Mouse (Mus musculus) adrenal gland, postnatal 25 days (tissue): ENCODE measurements around the gene Adgrg3. TPM values are rescaled to one million over a fixed set of nuclear protein-coding genes. Genes with fewer than 3 reads are reported as not detected.

Experiments used
- DNase-seq: peaks from one replicate; pipeline ENCODE4 v3.0.0; 2021; ENCODE audit warnings: mixed read lengths
- total RNA-seq: library from RNA; stranded (reverse); gene quantifications from 2 replicates; pipeline ENCODE4 v1.2.3, GENCODE M21; 2021

Gene Adgrg3
- total RNA-seq, 1 experiment from 2014 or later = 4.2 TPM

GRCm38 (mm10) chr8:95081650-95082049, 64.2 kb downstream of the Adgrg3 start:
- no peak for DNase-seq

- no peak for DNase-seq
Measured at GRCm38 (mm10) chr8:95084261-95084660, 66.8 kb downstream of the Adgrg3 start.

DNA sequence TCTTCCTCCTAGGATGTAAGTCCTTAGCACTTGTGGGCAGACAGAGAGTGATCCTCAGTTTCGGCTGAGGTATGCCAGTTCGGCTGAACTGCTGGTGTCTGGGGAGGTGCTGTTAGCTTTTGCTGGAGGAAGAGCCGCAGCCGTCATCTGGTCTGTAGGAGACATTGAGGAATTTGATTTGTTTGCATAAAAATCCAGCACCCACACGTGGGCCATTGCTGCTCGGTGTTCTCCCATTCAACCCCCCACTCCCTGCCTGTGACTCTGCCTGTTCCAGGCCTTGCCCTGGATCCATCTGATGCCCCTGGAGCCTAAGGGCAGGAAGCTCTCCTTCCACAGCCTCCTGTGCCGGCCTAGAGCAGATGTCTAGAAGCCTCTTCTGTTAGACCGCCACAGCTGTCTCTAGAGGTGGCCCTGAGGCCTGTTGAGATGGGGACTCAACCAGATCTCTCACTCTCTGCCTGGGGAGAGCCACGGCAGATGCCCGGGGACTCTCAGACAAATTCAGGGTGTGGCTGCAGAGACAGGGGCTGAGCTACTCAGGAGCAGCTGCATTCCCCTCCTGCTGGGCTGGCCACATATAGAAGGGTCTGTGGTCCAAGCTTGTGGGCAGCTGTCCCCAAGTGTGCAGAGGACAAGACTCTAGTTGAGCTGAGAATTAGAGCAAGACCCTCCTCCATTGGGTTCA, 67.4 kb downstream of the Adgrg3 start:
- DNase-seq = no peak

DNA sequence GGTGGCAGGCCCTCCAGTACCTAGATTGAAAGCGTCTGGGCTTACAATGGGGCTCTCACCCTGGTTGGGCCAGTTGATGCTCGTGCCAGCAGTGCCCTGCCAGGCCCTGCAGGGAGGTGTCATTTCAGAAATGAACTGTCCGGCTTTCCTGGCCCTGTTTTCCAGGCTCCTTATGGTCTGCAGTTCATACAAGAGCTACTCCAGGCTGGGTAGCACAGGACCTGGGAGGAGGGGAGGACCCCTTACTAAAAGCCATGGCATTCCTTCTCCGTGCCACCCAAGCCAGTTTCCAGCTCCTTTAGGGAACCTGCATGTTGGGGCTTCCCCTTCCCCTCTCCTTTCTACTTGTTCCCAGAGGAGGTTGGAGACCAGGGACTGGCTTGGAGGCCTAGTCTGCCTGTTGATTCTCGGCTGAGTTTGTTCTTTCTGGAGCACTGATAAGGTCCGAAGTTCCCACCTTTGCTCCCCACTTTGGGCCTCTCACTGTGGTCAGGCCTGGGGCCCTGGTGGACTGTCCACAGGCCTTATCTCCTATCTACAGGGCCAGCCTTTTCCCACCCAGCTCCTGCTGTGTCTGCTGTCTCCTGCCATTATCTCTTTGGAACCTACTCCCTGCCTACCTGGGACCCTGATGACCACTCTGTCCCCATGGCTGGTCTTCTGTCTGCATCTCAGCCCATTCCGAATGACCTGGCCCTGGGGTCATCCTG, 68.1 kb downstream of the Adgrg3 start:
- no peak for DNase-seq

DNA sequence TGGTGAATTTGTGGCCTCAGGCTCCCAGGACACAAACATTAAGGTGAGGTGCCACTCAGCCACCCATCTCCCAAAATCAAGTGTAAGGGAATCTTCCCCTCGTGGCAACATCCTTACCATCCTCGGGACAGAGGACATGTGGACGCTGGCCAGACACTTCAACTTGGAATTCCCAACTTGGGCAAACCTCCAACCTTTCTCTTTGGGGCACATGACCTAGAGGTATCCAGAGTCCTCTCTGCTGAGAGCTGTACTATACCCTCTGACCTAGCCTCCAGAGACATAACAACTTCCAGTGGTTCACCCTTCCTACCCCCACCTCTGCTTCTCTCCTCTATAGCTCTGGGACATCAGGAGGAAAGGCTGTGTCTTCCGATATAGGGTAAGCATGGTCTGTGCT, 76.1 kb downstream of the Adgrg3 start:
- no peak for DNase-seq

Other genes starting within 250 kb of the Adgrg3 start
- 23.0 and 25.2 TPM in 2 replicates for gene Cx3cl1, start 245.7 kb upstream of the Adgrg3 start, total RNA-seq
- gene Ccl17, start 207.2 kb upstream of the Adgrg3 start, total RNA-seq = 0.70 TPM in 1 of 2 replicates, not detected in the other
- gene Coq9, start 179.4 kb upstream of the Adgrg3 start, total RNA-seq = 199 and 209 TPM in 2 replicates
- gene Ciapin1, start 179.3 kb upstream of the Adgrg3 start, total RNA-seq = 112 and 175 TPM in 2 replicates
- 62.1 and 66.2 TPM in 2 replicates for gene Polr2c, start 160.2 kb upstream of the Adgrg3 start, total RNA-seq
- gene Dok4, start 141.4 kb upstream of the Adgrg3 start, total RNA-seq = 8.8 and 15.3 TPM in 2 replicates
- gene Ccdc102a, start 99.6 kb upstream of the Adgrg3 start, total RNA-seq = 7.7 and 8.8 TPM in 2 replicates
- 0.33 and 0.76 TPM in 2 replicates for gene Adgrg5, start 94.0 kb upstream of the Adgrg3 start, total RNA-seq
- 11.7 and 20.7 TPM in 2 replicates for gene Adgrg1, start 42.9 kb upstream of the Adgrg3 start, total RNA-seq
- gene Drc7, start 37.4 kb downstream of the Adgrg3 start, total RNA-seq = not detected in 2 replicates
- gene Katnb1, start 63.5 kb downstream of the Adgrg3 start, total RNA-seq = 13.2 and 14.1 TPM in 2 replicates
- gene Kifc3, start 185.1 kb downstream of the Adgrg3 start, total RNA-seq = 108 and 116 TPM in 2 replicates